Mouse (Mus musculus): ENCODE results near the gene 9130213A22Rik.
A peak's percentile ranks its signal among the peaks of the same experiment; 100 is the strongest.

The 9130213A22Rik gene

DNA sequence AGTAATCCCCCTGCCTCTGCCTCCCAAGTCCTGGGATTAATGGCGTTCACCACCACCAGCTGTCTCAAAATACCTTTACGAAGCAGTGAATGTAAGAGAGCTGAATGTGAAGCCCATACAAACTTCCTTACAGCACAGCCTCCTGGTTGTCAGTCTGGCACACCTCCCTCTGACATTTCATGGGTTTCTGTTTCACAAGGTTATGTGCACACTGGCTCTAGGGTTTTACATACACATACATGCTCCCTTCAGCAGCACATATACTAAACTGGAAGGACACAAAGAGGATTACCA is 47.7 kb downstream of the 9130213A22Rik start:
- DNase-seq (ENCODE audit: low spot score in 2 of 2), result no peak

DNA sequence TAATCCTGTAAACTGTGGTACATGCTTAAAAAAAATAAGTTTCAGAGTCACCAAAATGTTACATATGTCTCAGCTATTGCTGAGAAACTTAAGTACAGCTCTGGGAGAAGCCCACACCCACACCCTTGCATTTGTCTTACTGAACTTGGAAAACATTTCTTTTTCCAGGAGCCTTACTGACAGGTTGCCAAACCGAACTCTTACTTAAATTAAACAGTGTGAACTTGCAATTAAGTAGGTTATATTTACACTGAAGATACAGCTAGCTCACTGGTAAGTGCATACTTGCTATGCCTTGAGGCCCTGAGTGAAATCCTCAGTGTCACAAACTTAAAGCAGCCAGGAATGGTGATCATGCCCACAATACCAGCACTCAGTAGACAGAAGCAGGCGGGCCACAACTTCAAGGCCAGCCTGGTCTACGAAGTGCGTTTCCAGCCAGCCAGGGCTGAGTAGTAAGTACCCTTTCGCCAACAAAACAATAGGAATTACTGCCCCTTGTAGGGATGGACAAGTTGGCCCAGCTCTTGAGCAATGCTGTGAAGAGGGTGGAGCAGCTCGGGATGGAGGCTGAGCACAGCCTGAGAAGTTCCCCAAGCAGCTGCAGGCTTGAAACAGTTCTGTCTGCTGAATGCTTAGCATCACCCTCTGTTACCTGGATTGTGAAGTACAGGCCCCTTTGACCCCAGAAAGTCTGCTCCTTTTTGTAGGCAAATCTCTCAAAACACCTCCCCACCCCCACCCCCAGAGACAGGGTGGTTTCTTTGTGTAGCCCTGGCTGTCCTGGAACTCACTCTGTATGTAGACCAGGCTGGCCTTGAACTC is 48.2 kb downstream of the 9130213A22Rik start:
- DNase-seq (ENCODE audit: low spot score in 2 of 2), result no peak

DNA sequence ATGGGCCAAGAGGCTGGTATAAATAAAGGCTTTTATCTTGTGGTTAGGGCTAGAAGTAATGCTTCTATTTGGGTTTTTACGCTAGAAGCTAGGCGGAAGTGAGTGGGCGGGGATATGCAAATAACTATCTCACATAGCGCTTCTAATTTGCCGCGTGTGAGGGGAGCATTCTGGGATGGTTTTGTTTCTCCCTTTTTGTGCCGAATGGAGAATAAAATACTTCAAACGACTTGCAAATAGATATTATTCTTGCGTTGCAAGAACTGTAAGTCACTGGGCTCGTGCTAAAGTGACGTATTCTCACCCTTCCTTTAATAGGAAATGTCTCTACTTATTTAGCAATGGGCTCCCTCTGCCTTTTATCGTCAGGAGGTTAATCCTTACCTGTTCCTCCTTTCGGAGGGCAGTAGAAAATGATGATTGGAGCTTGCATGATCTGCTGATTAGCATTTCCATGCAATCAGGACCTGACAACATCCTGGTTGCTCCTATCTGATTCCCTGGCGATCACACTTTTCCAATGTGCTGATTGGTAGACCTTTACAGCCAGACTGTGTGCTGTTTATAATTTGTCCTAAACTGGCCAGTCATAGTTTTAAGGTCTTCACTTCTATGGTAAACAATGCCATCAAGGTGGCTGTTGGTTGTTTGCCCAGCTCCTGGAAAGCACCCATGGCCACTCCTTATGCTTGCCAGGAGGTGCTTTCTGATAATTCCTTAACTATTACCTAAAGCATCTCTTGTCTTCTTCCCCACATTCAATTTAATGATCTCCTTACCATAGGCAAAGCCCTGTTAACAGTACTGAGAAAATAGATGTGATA is 49.1 kb downstream of the 9130213A22Rik start:
- DNase-seq (ENCODE audit: low spot score in 2 of 2), result peak; percentile 68 to 78

DNA sequence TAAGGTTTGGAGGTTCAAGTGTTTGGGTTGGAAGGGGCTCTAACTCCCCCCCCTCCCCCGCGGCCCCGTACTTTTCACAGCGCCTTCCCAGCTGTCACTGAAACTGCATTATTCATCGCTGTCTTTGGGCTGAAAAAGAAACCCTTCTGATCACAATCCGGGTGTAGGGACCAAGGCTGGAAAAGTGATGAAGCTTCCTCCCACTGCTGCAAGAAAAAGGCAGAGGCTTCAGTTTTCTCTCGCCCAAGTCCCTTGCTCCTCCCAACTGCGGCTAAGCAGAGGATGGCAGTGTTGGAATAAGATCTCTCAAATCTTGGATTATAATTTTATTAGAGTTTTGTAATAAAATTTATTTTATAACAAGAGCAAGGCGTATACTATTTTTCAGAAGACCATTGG is 49.7 kb downstream of the 9130213A22Rik start:
- DNase-seq (ENCODE audit: low spot score in 2 of 2), result no peak

DNA sequence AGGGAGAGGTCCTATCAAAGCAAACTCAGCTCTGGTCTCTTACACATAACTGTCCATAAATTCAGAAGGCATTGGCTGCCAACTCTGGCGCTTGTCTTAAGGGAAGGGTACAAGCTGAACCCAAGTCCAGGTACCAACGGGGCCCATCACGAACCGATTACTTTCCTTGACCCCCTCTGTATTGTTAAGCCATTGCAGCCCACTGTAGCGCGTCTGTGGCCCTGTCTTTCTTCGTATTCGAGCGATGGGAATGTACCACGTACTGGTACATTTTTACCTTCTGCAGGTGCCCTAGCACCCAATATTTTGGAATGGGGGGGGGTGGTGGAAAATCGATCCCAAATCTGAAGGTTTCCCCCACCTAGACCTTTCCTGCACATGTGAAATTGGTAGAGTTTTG is 50.2 kb downstream of the 9130213A22Rik start:
- DNase-seq (ENCODE audit: low spot score in 2 of 2), result no peak

DNA sequence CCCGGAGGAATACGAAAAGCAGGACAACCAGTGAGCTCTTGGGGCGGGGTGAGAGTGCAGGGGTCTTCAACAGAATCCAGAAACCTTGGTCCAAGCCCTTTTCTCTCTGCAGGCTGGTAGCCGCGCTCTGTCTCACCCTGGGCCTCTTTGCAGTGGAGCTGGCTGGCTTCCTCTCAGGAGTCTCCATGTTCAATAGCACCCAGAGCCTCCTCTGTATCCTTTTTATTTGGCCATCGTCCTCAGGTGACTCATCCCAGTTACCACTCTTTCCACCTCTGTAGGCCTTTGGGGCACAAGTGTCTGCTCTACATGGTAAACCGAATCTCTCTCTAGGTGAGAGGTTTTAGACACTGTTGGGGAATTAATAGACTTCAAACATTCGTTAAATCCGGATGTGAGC is 51.1 kb downstream of the 9130213A22Rik start:
- DNase-seq (ENCODE audit: low spot score in 2 of 2), result no peak

DNA sequence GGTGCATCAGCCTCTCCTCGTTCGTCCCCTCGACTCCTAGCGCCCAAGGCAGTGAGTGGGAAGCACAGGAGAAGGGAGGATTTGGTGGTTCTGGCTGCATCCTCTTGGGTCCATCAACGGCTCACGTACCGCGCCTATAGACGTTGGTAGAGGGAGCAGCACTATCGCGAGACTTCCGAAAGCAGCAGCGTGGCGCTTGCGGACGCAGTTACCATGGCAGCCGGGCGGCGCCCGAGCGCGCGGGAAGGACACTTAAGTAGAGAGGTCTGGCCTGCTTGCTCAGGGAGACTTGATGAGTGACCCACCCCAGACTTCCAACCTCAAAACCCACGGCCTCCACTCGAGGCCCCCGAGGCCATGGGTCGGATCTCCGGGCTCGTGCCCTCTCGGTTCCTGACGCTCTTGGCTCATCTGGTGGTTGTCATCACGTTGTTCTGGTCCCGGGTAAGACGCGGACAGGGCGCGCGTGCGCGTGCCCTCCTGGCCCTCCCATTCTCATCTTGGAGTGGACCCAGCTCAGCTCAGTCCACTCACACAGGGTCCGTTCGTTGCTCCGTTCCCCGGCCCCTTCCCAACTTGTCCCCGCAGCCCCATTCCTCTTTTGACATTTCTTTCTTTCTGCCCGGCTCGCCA is 51.7 kb downstream of the 9130213A22Rik start, which contains the start of gene Tmem107:
TSS of gene Tmem107 (plus strand) at position 217 of the 633 bp plus-strand sequence.
- peak; percentile 89 to 92 for DNase-seq (ENCODE audit: low spot score in 2 of 2)

DNA sequence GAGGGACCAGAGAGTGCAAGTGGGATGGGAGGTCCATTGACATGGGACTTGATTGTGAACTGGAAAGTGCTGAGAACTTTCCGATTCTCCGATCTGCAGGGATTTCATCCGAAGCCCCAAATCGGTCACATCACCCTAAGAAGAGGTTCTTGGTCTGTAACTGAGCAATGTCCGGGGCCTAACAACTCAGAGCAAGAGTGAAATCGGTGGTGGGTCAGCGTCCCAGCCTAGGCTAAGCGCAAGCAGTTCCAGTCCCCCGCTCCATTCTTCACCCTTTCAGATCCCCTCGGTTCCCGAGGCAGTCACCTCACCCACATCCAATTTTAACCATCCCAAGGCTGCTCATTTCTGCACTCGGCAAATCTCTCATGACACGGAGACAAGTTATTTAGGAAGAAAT is 52.3 kb downstream of the 9130213A22Rik start:
- DNase-seq (ENCODE audit: low spot score in 2 of 2), result no peak

Data from frontal cortex, postnatal 14 days (tissue).